Mouse (Mus musculus): ENCODE measurements around the gene Ankrd23. TPM values are rescaled to one million over a fixed set of nuclear protein-coding genes. Genes with fewer than 3 reads are reported as not detected.

The Ankrd23 gene
- polyA plus RNA-seq, 1 experiment from 2014 or later: 23.7 TPM

DNA sequence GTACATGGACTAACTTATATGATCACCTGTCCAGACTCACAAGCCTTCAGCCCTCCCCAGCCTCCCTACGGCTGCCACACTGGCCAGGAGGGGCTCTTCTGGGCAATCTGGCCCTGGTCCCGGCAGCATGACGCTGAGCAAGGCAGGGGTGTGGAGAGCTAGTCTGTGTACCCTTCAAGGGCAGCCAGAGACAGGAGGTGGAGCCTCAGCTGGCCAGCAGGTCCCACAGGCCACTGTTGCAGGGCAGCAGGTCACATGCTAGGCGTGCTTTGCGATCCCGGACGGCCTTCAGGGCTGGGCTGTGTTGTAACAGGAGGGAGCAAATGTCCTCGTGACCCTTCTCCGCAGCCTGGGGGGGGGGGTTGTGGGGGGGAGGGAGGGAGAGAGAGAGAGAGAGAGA, 2.5 kb upstream of the Ankrd23 start, which contains the start of gene Gm42417:
Gene Gm42417, minus strand, starts transcription at position 244 of the 400 bp plus-strand sequence.
- no peak within 1 kb of the TSS for H3K27ac ChIP-seq
- peaks cover 14% of the 10 kb centered on the region for H3K4me1 ChIP-seq
- peaks cover 47% of the 10 kb centered on the region for H3K36me3 ChIP-seq

DNA sequence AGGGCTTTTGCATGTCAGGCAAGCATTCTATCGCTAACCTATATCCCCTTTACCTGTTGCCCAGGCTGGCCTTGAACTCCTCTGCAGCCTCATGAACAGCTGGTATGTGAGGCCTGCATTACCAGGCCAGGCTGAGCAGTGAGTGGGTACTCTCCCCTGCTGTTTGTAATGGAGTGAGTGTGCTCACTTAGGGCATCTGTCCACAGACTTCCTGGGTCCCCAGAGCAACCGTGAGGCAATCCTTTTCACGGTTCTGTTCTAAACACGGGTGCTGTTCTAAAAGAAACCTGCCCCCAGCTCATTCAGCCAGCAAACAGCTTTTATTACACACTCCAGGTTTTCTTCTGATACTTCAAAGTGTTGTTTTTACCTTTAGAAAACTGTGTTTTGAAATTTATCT, 2.0 kb upstream of the Ankrd23 start:
- no peak for ATAC-seq (ENCODE audit: insufficient number of reproducible peaks, insufficient read depth, low FRiP score, low TSS enrichment, low read depth)
- WGBS: 80% methylated on average over 4 of the region's 4 CpGs
- no peak overlapping the region for H3K9ac ChIP-seq
- no peaks in the 10 kb centered on the region for H3K27me3 ChIP-seq
- peaks cover 47% of the 10 kb centered on the region for H3K36me3 ChIP-seq
- no peak overlapping the region for H3K4me3 ChIP-seq
- H3K4me1 ChIP-seq: peaks cover 14% of the 10 kb centered on the region
- no peak overlapping the region for H3K4me2 ChIP-seq
- H3K9me3 ChIP-seq: no peaks in the 10 kb centered on the region
- H3K27ac ChIP-seq: no peak overlapping the region

More for the DNA sequence above, 2.5 kb upstream of the Ankrd23 start, which contains the start of gene Gm42417:
- ATAC-seq (ENCODE audit: insufficient number of reproducible peaks, insufficient read depth, low FRiP score, low TSS enrichment, low read depth): no peak
- no peak within 1 kb of the TSS for H3K9ac ChIP-seq
- 56% methylated on average over 9 of the region's 9 CpGs for WGBS
- H3K4me2 ChIP-seq: no peak within 1 kb of the TSS
- H3K4me3 ChIP-seq: no peak within 1 kb of the TSS
- H3K9me3 ChIP-seq: no peaks in the 10 kb centered on the region
- no peaks in the 10 kb centered on the region for H3K27me3 ChIP-seq

DNA sequence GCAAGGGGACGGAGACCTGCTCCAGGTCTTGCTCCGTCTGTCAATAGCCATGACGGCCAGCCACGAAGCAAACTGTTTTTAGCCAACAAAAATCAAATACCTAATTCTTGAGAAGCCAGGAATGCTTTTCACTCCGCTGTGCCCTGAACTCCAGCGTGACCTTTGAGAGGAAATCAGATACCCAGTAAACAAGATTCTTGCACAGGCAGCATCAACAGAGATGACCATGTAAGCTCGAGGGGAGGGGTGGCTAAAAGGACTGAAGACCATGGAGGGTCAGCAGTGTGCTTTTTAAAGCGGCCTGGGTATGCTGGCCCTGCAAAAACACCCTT, 320 bp downstream of the Ankrd23 start:
- H3K4me2 ChIP-seq: no peak overlapping the region
- no peak for ATAC-seq (ENCODE audit: insufficient number of reproducible peaks, insufficient read depth, low FRiP score, low TSS enrichment, low read depth)
- H3K4me3 ChIP-seq: no peak overlapping the region
- H3K4me1 ChIP-seq: 0 out of 2 replicates have a peak, but pooled peaks cover 13% of the 10 kb centered on the region
- H3K9me3 ChIP-seq: no peaks in the 10 kb centered on the region
- H3K36me3 ChIP-seq: peaks cover 37% of the 10 kb centered on the region
- no peaks in the 10 kb centered on the region for H3K27me3 ChIP-seq
- H3K9ac ChIP-seq: no peak overlapping the region
- H3K27ac ChIP-seq: no peak overlapping the region
- 56% methylated on average over 8 of the region's 8 CpGs for WGBS

DNA sequence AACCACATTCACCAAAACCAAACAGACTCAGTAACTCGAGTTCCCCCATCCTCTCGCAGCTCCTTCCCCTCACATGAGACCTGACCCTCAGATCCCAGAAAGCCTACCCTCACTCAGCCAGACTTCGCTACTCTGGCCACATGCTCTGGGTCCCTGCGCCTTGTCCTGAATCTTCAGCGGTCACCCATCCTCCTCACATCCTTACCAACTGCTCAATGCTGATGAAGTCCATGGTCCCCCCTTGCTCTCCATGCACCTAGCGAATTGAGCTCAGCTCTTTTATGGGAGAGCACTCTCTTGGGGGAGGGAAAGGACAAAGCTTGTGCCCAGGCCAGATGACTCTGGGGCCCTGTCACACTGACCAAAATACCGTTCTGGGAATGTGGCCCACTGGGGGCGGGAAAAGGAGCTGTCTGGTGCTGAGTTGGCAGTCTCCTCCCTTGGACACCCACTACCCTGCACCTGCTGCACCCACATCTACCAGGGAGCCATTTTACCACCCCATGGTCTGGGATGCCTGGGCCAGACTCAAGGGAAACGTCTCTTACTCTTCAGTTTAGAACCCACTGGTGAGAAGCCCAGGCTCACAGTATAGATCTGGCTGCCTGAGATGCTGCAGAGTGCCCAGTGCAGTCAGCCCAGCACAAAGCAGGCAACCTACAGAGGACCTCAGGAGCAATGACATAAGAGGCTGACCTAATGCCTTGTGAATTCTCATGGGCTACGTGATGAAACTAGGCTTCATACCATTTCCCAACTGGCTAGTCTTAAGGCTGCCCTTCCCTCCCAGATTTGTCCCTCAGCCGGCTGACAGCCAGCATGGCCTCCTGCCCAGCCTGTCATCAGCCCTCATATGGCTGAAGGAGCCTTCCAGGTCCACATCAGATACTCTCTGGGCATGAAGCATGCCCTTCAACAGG, 946 bp downstream of the Ankrd23 start:
- no peaks in the 10 kb centered on the region for H3K9me3 ChIP-seq
- H3K27me3 ChIP-seq: no peaks in the 10 kb centered on the region
- H3K27ac ChIP-seq: no peak overlapping the region
- ATAC-seq (ENCODE audit: insufficient number of reproducible peaks, insufficient read depth, low FRiP score, low TSS enrichment, low read depth): no peak
- H3K4me2 ChIP-seq: no peak overlapping the region
- WGBS: 82% methylated on average over 11 of the region's 11 CpGs
- H3K36me3 ChIP-seq: peaks cover 38% of the 10 kb centered on the region
- no peak overlapping the region for H3K4me3 ChIP-seq
- H3K9ac ChIP-seq: no peak overlapping the region
- 0 out of 2 replicates have a peak, but pooled peaks cover 13% of the 10 kb centered on the region for H3K4me1 ChIP-seq

DNA sequence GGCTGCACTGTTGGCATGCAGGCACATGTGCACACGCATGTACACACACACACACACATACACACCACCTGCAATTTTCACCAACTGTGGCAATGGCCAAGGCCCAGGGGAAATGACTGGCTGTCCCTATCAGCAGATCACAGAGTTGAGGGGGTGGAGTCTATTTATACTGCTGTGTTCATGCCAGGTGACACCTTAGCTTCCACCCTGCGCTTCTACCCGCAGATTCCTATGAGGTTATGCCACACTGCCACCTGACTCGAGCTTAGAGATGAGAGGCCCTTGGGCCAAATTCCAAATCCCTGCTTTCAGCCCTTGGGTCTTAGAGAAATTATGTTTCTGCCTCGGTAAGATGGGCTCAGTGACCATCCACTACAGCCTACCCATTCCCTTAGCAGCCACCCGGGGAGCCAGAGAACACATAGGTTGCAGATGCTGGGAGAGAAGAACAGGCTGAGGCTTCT, 2.1 kb downstream of the Ankrd23 start:
- Histone ChIP-seq H3K4me3 (no peak overlapping the region), H3K27ac (no peak overlapping the region), H3K4me1 (0 out of 2 replicates have a peak, but pooled peaks cover 13% of the 10 kb centered on the region), H3K4me2 (no peak overlapping the region), H3K9ac (no peak overlapping the region), H3K9me3 (no peaks in the 10 kb centered on the region), H3K36me3 (peaks cover 27% of the 10 kb centered on the region), H3K27me3 (no peaks in the 10 kb centered on the region)
- ATAC-seq (ENCODE audit: insufficient number of reproducible peaks, insufficient read depth, low FRiP score, low TSS enrichment, low read depth): no peak
- WGBS: 78% methylated on average over 6 of the region's 6 CpGs

DNA sequence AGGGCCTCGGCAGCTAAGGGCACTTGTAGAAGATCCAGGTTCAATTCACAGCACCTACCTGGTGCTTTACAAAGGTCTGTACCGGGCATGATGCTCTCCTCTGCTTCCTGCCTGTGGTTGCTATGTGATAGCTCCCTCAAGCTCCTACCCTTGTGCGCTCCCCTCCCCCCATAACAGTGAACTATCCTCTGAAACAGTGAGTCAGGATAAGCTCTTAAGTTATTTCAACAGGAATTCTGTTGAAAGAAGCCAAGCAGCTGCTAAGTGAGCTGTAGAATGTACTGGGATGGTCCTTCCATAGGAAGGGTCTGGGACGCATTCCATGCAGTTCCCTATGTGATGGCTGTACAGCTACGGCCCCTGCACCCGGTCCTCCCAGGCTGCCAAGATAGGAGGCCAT, 3.1 kb downstream of the Ankrd23 start:
- Histone ChIP-seq H3K27me3 (no peaks in the 10 kb centered on the region), H3K4me1 (peaks cover 13% of the 10 kb centered on the region; the same call in 1 of the 2 replicates), H3K4me3 (no peak overlapping the region), H3K9me3 (no peaks in the 10 kb centered on the region), H3K9ac (no peak overlapping the region), H3K36me3 (peaks cover 19% of the 10 kb centered on the region), H3K4me2 (no peak overlapping the region), H3K27ac (peak overlapping the region; percentile 51; the same call in 1 of the 2 replicates)
- no peak for ATAC-seq (ENCODE audit: insufficient number of reproducible peaks, insufficient read depth, low FRiP score, low TSS enrichment, low read depth)
- 71% methylated on average over 6 of the region's 6 CpGs for WGBS

DNA sequence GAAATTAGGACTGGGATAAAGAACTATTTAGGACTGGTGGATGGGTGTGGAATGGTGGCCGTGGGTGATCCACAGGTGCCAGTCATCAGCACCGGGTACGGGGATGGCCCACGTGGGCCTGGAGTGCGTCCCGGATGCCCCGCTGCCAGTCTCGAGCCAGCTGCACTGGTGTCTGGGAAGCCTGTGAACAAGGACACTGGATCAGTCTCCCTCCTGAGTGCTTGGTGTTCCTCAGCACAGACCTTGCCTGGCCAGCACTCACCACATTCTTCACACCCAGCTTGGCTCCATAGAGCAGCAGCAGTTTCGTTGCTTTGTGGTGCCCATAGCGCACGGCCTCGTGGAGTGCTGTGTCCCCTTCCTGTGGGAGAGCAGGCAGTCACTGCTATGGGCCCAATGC, 5.2 kb downstream of the Ankrd23 start:
- Histone ChIP-seq H3K9ac (no peak overlapping the region), H3K4me2 (no peak overlapping the region), H3K9me3 (no peaks in the 10 kb centered on the region), H3K4me1 (peaks cover 16% of the 10 kb centered on the region; the same call in 1 of the 2 replicates), H3K27me3 (no peaks in the 10 kb centered on the region), H3K4me3 (no peak overlapping the region), H3K36me3 (peaks cover 18% of the 10 kb centered on the region), H3K27ac (no peak overlapping the region)
- no peak for ATAC-seq (ENCODE audit: insufficient number of reproducible peaks, insufficient read depth, low FRiP score, low TSS enrichment, low read depth)
- 93% methylated on average over 12 of the region's 12 CpGs for WGBS

DNA sequence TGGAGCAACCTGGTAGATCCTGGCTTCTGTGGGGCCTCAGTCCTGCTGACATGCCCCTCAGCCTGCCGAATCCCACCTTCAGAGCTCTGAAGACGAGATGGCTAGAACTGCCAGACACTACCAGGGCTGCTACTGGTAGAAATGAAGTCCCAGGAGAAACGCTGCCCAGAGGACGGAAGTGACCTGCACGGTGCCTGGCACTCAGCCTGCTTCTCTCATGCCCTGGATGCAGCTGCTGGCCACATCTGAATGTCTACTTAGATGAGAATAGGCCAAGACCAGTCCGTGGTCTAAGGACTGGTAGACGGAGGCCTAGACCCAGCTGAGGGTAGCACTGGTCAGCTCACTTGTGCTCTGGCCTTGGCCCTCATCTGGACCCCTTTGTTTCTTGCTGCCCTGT, 5.7 kb downstream of the Ankrd23 start:
- H3K4me2 ChIP-seq: no peak overlapping the region
- no peaks in the 10 kb centered on the region for H3K9me3 ChIP-seq
- H3K4me3 ChIP-seq: no peak overlapping the region
- 84% methylated on average over 7 of the region's 7 CpGs for WGBS
- peaks cover 16% of the 10 kb centered on the region; the same call in 1 of the 2 replicates for H3K4me1 ChIP-seq
- ATAC-seq (ENCODE audit: insufficient number of reproducible peaks, insufficient read depth, low FRiP score, low TSS enrichment, low read depth): no peak
- H3K36me3 ChIP-seq: peaks cover 22% of the 10 kb centered on the region
- no peak overlapping the region for H3K9ac ChIP-seq
- no peaks in the 10 kb centered on the region for H3K27me3 ChIP-seq
- no peak overlapping the region for H3K27ac ChIP-seq

DNA sequence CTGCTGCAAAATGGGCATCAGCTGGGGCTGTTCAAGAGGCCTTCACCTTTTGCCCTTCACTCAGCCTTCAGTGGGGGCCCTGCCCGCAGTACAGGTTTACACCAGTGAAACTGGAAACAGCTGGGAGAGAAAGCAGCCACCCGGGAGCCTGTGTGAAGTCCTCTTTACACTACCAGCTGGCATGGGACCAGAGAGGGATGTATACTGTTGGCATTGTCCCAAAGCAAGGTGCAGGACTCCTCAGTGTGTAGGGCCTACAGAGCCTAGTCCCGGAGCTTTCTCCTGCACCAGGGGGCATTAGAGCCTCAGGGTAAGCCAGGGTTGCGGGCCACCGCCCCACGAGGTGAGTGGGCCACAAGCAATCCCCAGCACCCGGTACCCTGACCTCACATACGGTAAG, 6.2 kb downstream of the Ankrd23 start:
- WGBS: 71% methylated on average over 8 of the region's 8 CpGs

DNA sequence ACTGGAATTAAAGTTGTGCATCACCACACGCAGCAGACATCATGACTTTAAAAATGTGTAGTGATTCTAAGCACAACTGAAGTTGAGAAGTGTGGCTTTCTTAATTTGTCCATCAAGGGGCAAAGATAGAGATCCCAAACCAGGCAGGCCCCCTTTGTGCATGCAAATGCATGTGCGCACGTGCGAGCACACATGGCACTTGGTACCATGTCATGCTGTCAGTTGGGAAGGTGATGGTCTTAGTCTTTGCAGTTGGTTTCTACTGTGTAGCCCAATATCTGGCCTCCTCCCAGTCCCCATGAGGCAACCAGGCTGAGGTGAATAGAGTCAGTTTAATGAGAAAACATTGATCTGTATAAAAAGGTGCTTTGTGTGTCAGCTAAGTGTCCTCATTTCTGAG, 6.8 kb downstream of the Ankrd23 start:
- Histone ChIP-seq H3K4me3 (no peak overlapping the region), H3K9me3 (no peaks in the 10 kb centered on the region), H3K4me1 (peaks cover 16% of the 10 kb centered on the region; the same call in 1 of the 2 replicates), H3K27me3 (no peaks in the 10 kb centered on the region), H3K4me2 (no peak overlapping the region), H3K9ac (no peak overlapping the region), H3K36me3 (peaks cover 33% of the 10 kb centered on the region), H3K27ac (no peak overlapping the region)
- no peak for ATAC-seq (ENCODE audit: insufficient number of reproducible peaks, insufficient read depth, low FRiP score, low TSS enrichment, low read depth)
- 93% methylated on average over 4 of the region's 4 CpGs for WGBS

More for the DNA sequence above, 6.2 kb downstream of the Ankrd23 start:
- H3K9ac ChIP-seq: no peak overlapping the region
- H3K27ac ChIP-seq: no peak overlapping the region
- H3K9me3 ChIP-seq: no peaks in the 10 kb centered on the region
- H3K36me3 ChIP-seq: peaks cover 27% of the 10 kb centered on the region
- H3K27me3 ChIP-seq: no peaks in the 10 kb centered on the region
- ATAC-seq (ENCODE audit: insufficient number of reproducible peaks, insufficient read depth, low FRiP score, low TSS enrichment, low read depth): no peak
- no peak overlapping the region for H3K4me3 ChIP-seq
- no peak overlapping the region for H3K4me2 ChIP-seq
- H3K4me1 ChIP-seq: peaks cover 16% of the 10 kb centered on the region; the same call in 1 of the 2 replicates

DNA sequence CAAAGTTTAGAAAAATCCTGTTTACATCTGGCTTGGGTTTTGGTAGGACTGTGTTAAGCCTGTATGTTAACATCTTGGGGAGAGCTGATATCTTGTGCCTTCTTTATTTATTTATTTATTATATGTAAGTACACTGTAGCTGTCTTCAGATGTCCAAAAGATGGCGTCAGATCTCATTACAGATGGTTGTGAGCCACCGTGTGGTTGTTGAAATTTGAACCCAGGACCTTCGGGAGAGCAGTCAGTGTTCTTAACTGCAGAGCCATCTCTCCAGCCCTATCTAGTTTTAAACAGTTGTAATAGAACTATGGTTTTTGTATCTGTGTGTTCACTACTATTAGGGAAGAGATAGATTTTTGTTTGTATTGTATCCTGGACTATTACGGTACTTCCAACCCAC, 7.4 kb downstream of the Ankrd23 start:
- Histone ChIP-seq H3K9ac (no peak overlapping the region), H3K4me3 (no peak overlapping the region), H3K27me3 (no peaks in the 10 kb centered on the region), H3K36me3 (peaks cover 39% of the 10 kb centered on the region), H3K4me1 (peaks cover 13% of the 10 kb centered on the region; the same call in 1 of the 2 replicates), H3K27ac (no peak overlapping the region), H3K4me2 (no peak overlapping the region), H3K9me3 (no peaks in the 10 kb centered on the region)
- ATAC-seq (ENCODE audit: insufficient number of reproducible peaks, insufficient read depth, low FRiP score, low TSS enrichment, low read depth): no peak
- 78% methylated on average over 4 of the region's 4 CpGs for WGBS

DNA sequence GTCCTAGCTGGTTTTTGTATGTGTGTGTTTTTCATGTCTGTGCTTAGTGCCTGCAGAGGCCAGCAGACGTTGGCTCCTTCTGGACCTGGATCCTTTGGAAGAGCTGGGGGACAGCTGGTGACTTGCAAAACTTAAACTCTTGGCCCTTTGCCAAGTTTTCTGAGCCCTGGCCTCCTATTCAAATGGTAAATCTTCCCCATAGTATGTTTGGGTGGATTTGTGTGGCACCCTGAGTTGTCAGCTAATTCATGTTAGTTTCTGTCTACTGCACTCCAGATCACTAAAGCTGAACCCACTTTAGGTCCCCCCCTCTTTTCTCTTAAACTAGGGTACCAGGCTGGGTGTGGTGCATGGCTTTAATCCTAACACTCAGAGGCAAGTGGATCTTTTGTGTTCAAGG, 8.3 kb downstream of the Ankrd23 start:
- 25% methylated on average over 1 of the region's 1 CpGs for WGBS
- Histone ChIP-seq H3K4me2 (no peak overlapping the region), H3K4me1 (peaks cover 4% of the 10 kb centered on the region; the same call in 1 of the 2 replicates), H3K9ac (no peak overlapping the region), H3K4me3 (no peak overlapping the region), H3K36me3 (peaks cover 48% of the 10 kb centered on the region), H3K27me3 (no peaks in the 10 kb centered on the region), H3K27ac (peak overlapping the region; percentile 44; the same call in 1 of the 2 replicates), H3K9me3 (no peaks in the 10 kb centered on the region)
- no peak for ATAC-seq (ENCODE audit: insufficient number of reproducible peaks, insufficient read depth, low FRiP score, low TSS enrichment, low read depth)

Data from embryonic facial prominence, embryonic 13.5 days (tissue).